Mouse (Mus musculus): ENCODE measurements around the gene Pafah1b3.

The Pafah1b3 gene

GRCm38 (mm10) chr7:25305956-25306613, 8.3 kb upstream of the Pafah1b3 start, which contains the start of gene Tmem145:
Gene Tmem145, plus strand, starts transcription at chr7:25306106.
- DNase-seq (ENCODE audit: low read depth, low spot score) = peak; percentile 89

DNA sequence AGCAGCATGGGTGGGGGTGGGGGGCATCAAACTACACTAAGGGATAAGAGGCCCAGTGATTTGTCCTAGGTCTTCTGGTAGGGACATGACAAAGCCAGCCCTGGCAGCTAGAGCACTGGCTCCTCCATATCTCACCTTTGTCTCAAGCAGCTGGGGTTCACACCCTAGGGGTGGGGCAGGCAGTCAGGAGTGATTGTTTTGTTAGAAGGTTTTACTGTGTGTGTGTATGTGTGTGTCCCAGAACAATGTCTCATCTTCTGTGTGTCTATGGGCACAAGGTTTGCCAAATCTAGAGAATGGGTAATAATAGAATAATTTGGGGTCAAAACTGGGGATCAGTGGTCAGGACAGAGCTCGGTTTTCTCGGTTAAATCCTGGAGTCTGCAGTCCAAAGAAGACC, 7.7 kb upstream of the Pafah1b3 start:
- no peak for DNase-seq (ENCODE audit: low read depth, low spot score)

DNA sequence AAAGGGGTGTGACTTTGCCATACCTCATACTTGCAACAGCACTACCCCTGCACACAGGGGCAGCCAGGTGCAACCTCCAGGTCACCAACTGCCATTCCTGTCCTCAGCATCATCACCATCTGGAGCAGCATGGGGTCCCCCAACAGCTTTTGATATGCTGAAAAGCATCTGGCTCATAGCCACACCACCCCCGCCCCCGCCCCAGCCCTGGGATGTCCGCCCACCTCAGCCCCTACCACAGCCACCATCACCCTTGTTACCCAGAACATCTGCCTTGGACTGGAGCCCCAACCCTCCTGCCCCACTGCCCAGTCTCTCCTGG, 5.9 kb upstream of the Pafah1b3 start:
- no peak for DNase-seq (ENCODE audit: low read depth, low spot score)

DNA sequence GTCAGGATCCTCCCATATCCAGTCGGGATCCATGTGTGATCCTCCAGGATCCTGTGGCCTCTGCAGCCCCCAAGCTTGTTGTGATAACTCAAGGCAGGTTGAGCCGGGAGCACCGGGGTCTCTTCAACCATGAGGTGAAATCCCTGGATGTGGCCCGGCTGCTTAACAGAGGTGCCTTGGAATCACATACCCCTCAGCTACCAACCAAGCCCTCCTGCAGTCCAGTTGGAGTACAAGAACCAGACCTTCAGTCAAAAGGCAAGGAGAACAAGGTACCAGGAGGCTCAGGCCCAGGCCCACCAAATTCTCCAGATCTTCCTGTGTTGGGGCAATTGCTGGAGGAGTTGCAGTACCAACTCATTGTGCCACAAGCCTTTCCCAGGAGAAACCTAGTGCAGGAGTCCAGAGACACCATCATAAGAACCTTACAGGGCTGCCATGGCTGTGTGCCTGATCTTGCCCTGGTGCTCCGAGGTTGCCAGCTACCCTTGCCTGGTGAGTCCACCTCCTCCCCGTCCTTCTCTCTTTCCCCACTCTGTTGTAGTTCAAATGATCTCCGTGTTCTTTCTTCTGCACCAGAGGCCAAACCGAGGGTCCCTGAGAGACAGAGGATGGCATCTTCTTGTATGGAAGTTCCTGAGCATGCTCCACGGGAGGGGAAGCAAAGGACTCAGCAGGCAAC, 5.4 kb upstream of the Pafah1b3 start:
- no peak for DNase-seq (ENCODE audit: low read depth, low spot score)

GRCm38 (mm10) chr7:25301063-25301462, 3.3 kb upstream of the Pafah1b3 start, which contains the start of gene Prr19:
Gene Prr19, plus strand, starts transcription at chr7:25301411.
- DNase-seq (ENCODE audit: low read depth, low spot score) = peak; percentile 54

GRCm38 (mm10) chr7:25296945-25297453, 787 bp downstream of the Pafah1b3 start:
- peak; percentile 42 for DNase-seq (ENCODE audit: low read depth, low spot score)

DNA sequence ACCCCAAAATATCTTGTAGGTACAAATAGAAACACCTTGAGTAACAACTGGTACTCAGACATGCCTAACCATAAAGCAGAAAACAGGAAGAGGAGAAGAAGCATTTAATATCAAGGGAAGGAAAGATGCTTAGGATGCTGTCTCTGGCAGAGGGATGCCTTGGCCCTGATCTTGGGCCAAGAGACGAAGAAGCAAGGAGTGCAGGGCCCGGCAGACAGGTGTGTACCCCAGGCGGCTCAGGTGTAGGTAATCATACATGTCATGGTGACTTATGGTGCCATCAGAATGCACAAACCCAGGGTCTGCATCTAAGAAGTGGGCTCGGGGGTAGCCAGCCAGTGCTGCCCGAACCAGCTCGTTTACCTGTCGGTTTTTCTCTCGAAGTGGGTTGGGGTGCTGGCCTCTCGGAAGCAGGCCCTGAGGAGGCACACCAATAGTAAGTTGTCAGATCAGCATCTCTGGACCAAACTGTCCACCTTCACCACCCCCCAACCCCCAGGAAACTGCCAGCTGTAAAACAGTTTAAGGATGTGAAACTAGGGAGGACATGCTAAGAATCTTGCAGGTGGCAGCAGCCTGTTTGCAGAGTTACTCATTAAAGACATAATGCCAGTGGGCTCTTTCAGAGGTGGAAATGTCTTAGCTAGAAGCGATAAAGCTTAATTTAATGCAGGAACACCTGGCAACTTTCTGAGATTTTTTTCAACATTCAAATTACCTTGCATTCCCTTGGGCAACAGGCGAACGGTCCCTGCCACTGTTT, 2.6 kb downstream of the Pafah1b3 start:
- no peak for DNase-seq (ENCODE audit: low read depth, low spot score)

GRCm38 (mm10) chr7:25294495-25294894, 3.3 kb downstream of the Pafah1b3 start:
- DNase-seq (ENCODE audit: low read depth, low spot score) = no peak

- DNase-seq (ENCODE audit: low read depth, low spot score) = no peak
Observed at GRCm38 (mm10) chr7:25293191-25293739, 4.5 kb downstream of the Pafah1b3 start.

DNA sequence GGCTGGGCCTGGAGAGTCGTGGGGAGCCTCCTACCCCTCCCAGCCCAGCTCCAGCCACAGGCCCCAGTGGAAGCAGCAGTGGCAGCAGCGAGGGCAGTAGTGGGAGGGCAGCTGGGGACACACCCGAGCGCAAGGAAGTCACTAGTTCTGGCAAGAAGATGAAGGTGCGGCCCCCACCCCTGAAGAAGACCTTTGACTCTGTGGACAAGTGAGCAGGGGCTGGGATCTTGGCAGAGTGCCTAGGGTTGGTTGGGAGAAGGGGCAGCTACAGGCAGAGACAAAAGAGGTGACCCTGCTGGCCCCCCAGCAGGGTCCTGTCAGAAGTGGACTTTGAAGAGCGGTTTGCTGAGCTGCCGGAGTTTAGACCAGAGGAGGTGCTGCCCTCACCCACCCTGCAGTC, 5.7 kb downstream of the Pafah1b3 start:
- no peak for DNase-seq (ENCODE audit: low read depth, low spot score)

GRCm38 (mm10) chr7:25290911-25291310, 6.9 kb downstream of the Pafah1b3 start:
- no peak for DNase-seq (ENCODE audit: low read depth, low spot score)

- no peak for DNase-seq (ENCODE audit: low read depth, low spot score)
Observed at GRCm38 (mm10) chr7:25290463-25290862, 7.3 kb downstream of the Pafah1b3 start.

DNA sequence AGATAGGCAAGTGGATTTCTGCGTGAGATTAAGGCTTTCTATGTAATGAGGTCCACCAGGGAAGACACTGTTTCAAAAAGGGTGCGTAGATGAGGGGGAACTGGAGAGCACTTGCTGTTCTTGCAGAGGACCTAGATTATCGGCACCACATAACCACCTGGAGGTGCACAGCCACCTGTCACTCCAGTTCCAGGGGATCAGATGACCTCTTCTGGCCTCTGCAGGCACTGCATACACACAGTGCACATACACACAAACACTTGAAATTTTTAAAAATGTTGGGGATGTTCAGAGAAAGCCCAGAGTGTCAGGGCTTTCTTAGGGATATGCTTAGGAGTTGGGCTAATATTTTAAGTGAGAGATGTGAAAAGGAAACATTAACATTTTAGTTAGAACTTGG, 7.9 kb downstream of the Pafah1b3 start:
- no peak for DNase-seq (ENCODE audit: low read depth, low spot score)

- no peak for DNase-seq (ENCODE audit: low read depth, low spot score)
Observed at GRCm38 (mm10) chr7:25288721-25289120, 9.1 kb downstream of the Pafah1b3 start.

DNA sequence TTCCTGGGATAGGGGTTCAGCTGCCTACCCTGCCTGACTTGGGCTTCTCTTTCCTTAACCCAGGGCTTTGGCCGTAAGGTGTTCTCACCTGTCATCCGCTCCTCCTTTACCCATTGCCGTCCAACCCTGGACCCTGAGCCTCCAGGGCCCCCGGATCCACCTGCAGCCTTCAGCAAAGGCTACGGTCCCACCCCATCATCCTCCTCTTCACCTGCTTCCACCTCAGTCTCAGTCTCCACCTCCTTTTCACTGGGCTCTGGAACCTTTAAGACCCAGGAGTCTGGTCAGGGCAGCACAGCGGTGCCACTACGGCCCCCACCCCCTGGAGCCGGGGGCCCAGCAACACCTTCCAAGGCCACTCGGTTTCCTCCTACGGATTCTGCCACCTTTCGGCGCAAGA, 9.8 kb downstream of the Pafah1b3 start:
- no peak for DNase-seq (ENCODE audit: low read depth, low spot score)

DNA sequence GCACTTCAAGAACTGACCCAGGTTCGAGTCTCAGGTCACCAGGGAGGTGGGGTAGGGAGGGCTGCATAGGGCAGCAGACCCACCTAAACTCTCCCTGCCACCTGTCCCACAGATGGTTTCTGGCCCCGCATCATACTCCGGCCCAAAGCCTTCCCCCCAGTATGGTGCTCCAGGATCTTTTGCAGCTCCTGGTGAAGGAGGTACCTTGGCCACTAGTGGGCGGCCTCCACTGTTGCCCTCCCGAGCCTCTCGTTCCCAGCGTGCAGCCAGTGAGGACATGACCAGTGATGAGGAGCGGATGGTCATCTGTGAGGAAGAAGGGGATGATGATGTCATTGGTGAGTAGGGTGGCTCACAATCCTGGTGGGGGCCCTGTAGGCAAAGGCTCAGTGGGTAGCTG, 10.8 kb downstream of the Pafah1b3 start:
- no peak for DNase-seq (ENCODE audit: low read depth, low spot score)

GRCm38 (mm10) chr7:25285511-25286238, 12.1 kb downstream of the Pafah1b3 start:
- no peak for DNase-seq (ENCODE audit: low read depth, low spot score)

DNA sequence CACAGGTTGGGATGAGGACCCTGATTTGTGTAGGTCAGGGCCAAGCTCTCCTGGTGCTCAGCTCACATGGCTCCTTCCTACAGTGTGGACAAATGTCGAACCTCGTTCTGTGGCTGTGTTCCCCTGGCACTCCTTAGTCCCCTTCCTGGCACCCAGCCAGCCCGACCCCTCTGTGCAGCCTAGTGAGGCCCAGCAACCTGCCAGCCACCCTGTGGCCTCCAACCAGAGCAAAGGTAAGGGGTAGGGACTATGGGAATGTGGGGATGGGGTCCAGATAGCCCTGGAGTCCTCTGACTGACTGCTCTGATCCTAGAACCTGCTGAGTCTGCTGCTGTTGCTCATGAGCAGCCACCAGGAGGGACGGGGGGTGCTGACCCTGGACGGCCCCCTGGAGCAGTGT, 13.0 kb downstream of the Pafah1b3 start:
- no peak for DNase-seq (ENCODE audit: low read depth, low spot score)

GRCm38 (mm10) chr7:25284171-25284570, 13.6 kb downstream of the Pafah1b3 start:
- DNase-seq (ENCODE audit: low read depth, low spot score) = no peak

DNA sequence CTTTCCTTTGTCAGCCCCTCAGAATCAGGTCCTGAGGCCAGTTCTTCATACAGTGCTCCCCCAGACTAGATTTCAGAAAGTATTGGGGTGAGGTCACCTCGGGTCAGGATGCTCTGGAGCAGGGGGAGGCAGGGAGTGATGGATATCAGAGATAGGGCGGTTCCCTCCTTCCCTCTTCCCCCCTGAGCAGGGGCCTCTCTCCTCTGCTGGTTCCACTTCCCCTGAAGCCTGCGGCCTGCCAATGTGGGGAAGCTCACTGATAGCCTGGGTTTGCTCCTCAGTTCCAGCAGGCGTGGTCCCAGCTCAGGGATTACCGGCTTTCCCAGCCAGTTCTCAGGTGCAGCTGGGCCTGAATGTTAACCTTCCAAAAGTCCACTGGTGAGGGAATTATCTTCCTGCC, 14.1 kb downstream of the Pafah1b3 start:
- DNase-seq (ENCODE audit: low read depth, low spot score) = no peak

DNA sequence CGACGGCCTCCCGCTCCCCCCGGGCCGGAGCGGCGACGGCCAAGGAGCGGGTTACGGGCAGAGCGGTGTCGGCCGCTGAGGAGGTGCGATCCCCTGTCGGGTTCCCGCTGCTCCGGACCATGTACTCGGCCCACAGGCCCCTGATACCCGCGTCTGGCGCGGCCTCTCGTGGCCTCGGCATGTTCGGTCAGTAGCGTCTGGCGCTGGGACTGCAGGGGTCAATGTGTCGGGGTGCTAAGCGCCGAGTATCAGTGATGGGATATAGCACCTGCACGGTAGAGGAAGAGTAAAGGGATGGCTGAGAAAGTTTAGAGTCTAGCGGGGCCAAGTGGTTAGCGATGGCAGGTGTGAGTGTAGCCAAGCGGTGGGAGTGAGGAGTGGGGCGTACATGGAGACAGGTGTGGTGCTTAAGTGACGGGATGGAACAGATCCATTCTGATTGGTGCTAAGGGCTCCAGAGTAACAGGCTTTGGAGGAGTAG, 15.0 kb downstream of the Pafah1b3 start:
- DNase-seq (ENCODE audit: low read depth, low spot score) = peak; percentile 45

Data from mesoderm, embryonic 11.5 days (tissue).